Mouse (Mus musculus) urinary bladder, adult 2 months (tissue): ENCODE measurements at regions not wholly inside any gene's neighbourhood (a gene's known extent, or its start where the extent isn't known, plus 50 kb on each side); places are given as distances from the start of the nearest gene placed in this dataset.
"Not testable (repeated sequence)": the region's sequence is repeated elsewhere in the genome, so short reads cannot be mapped to it uniquely, and the experiment has no call there.

Experiments
- DNase-seq: peaks from one replicate; pipeline ENCODE4 v3.0.0; 2022; ENCODE audit warnings: low spot score

DNA sequence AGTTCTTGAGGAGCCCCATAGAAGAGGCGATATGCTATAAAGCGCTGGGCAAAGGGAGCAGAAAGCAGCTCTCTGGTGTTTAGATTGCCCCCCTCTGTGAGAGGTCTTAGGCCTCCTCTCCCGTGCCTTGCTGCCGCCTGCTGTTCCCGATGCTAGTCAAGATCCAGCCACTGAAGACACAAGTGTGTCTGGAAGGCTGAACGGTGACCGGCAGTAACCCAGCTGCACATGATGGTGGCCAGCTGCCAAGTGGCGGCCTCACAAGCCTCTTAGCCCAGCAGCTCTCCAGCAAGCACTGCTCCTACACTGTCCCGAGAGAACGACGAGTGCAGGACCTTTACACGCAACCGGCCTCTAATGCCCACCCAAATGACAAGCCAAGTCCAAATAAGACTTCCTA is 104.1 kb upstream of the Abca1 start:
- peak; percentile 57 for DNase-seq

GRCm38 (mm10) chr4:53262466-53262865 is 102.8 kb upstream of the Abca1 start:
- no peak for DNase-seq

DNA sequence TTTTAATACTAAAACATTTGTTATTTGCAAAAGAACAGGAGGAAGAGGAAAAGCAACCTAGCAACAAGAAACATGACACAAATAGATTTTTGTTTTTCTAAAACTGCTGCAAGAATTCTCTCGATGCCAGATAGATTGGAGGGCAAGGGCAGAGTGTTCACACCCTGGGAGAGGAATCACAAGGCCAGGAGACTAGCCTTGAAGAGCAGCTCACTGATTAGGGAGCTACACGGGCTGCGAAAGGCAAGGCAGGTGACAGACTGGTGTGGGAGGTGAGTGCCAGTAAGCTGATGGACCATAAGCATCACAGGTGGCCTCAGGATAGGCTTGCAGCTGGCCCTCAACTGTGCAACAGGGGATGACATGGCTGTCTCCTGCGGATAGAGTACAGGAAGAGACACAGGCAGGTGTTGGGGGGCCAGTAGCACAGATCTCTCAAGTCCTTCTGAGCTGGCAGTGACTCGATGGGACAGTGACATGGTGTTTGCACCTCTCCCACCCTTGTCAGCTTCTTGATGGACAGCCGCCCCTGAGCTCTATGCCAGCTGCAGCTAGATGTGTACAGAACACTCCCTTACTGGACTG is 102.0 kb upstream of the Abca1 start:
- DNase-seq, result no peak

DNA sequence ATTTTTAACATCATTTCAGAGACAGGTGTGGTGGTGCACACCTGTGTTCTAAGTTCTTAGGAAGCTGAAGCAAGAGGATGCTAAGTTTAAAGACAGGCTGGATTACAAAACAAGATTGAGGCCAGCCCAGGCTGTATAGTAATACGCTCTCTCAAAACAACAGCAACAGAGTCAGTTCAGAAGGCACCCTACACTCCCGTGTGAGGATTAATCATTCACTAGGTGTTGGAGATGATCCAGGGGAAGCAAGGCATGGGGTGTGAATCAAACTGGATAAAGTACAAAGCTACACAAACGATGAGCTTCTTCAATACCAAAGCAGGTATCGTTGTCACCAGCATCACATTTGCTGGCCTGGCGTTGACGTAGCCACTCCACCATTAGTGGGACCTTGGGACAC is 99.3 kb upstream of the Abca1 start:
- no peak for DNase-seq

DNA sequence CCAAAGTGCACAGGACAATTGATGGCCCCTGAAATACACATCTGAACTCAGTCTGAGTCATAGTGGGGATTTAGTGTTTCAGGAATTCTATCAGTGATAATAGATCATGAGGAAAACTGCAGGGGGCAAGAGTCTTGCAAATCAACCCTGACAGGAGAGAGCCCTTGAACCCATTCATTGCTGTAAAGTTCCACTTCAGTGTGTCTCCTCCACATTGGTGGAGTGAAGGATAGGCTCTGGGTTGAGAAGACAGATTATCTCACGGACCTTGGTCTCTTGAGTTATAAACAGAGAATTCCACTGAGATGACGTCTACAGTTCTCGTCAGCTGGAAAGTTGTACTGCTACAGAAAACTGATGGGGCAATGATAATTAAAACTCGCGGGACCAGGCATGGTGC is 97.3 kb upstream of the Abca1 start:
- no peak for DNase-seq

DNA sequence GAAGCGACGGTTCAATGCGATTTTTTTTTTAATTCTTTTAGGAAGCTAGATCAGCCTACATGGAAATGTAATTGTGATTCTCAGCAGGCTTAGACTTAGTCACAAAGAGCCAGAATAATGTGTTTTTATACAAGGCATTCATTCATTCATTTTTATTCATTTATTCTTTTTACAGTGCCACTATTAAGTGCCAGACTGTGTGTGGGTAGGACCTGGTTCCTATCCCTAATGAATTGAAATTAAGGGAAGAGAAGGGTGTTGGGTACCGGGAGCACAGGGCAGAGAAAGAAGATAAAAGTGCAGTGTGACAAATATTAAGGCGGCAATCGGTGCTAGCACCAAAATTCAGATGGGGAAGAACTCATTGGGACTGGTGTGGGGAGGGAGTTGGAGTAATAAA is 94.8 kb upstream of the Abca1 start:
- no peak for DNase-seq

DNA sequence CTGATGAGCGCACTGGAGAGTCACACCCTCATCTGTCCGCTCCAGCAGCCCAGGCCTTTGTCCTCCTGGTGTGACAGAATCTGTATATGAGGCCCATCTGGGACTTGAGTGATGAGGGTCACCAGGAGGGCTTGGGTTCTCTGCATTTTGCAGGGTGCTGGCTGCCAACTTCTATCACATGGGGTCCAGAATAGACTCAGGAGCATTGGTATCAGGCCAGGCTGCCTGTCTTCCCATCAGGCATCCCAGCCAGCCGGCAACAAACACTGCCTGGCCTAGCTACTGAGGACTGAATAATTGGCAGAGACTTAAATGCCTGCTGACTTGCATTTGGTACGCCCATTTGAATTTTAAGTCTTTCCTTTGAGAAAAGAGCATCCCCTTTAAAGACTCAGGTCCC is 94.0 kb upstream of the Abca1 start:
- DNase-seq, result no peak

DNA sequence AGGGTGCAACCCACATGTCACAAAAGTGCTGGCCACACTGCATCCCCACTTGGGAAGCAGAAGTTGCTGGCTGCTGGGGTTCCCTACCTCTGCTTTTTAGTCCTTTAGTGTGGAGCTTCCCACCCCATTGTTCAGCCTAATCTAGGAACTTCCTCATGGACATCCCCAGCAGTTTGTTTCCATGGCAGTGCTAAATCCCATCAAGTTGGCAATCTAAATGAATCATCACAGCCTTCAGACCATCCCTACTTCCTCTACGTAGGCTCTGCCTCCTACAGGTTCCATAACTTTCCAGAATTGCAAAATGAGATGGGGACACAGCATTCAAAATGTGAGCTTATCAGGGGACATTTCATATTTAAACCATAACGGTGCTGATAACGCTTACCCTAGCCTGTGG is 90.6 kb upstream of the Abca1 start:
- no peak for DNase-seq

DNA sequence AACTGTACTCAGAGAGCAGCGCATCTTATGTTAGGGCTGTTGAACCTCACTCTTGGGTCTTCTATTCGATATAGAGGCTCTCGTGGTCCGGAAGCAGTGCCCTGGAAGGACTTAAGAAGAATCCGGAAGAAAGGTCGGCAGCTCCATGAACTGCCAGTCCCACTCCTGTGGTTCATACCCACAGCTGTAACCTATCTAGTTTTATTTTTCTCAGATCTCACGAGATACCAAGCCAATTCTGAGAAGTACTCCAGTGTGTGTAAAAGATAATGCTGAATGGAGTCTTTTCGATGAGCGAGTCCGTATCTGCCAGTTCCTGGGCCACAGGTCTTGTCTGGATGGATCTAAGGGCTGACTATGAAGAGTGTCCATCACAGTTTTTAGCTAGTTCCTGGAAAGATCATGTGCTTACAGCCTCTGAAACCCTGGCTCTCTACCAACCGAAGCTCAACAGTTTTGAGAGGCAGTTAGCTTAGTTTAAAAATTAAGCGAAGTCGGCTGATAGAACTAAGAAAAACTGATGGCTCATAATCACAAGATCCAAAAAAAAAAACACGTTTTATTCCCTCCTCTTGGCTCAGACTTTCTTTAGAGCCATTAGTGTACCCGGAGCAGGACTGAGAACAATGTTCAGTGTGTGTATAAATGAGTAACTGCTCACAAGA is 86.5 kb upstream of the Abca1 start:
- DNase-seq, result no peak

- no peak for DNase-seq
These were observed 85.9 kb upstream of the Abca1 start for GRCm38 (mm10) chr4:53245553-53245952.

- not testable (repeated sequence) for DNase-seq
These were observed 83.8 kb upstream of the Abca1 start for GRCm38 (mm10) chr4:53243473-53243872.

- no peak for DNase-seq
These were observed 80.2 kb upstream of the Abca1 start for GRCm38 (mm10) chr4:53239856-53240255.

DNA sequence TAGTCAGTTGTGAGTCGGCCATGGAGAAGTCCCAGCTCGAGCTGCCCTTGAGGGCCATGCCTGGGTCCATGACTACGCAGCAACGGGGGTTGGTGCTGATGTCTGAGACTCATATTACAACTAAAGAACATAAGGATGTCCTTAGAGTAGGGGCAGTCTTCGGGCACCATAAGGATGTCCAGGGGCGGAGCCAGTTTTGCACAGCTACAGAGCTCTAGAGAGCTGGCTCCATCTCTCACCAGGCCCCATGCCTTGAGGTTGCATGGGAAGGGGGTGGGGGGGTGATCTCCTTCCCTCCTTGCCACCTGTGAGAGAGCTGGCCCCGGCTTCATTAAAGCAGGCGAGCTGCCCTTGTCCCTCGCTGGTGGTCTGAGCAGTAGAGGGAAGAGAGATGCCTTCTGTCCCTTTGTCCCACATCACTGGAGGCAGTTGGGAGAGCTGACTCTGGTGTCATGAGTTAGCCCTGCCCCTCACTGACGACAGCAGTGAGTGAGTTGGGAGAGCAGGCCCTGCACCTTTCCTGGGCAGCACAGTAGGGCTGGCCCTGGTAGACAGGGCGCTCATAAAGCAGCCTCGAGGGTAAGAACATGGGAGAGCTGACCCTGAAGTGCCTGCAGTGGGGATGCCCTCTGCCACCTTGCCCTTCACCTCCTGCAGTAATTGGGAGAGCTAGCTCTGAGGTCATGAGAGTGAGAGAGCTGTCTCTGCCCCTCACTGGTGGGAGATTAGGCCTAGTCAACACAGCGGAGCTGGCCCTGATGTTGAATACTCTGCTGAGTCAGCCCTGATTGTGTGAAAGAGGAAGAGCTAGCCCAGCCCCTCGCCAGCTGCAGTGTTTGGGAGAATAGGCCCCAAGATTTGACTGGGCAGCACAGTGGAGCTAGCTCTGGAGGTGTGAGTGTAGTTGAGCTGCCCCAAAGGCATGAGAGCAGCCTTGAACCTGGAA is 78.9 kb upstream of the Abca1 start:
- DNase-seq, result no peak

DNA sequence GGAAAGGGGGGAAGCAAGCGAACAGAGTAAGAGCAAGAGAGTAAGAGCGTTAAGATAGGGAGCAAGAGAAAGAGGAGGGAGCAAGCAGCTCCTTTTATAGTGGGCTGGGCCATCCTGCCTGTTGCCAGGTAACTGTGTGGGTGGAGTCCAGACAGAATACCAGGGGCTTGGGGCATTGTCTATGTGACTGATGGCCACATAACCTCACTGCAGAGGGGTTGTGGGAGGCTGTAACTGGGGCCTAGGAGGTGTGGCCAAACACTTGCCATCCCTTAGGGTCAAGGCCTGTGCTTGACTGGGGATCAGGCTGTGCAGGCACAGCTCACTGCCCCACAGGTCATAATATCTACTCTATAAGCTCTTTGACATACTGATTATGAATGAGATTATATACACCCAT is 76.2 kb upstream of the Abca1 start:
- DNase-seq, result no peak

GRCm38 (mm10) chr4:53232436-53232835 is 72.7 kb upstream of the Abca1 start:
- no peak for DNase-seq

- no peak for DNase-seq
These were observed 72.2 kb upstream of the Abca1 start for GRCm38 (mm10) chr4:53231867-53232266.

GRCm38 (mm10) chr4:53231046-53231445 is 71.4 kb upstream of the Abca1 start:
- no peak for DNase-seq

DNA sequence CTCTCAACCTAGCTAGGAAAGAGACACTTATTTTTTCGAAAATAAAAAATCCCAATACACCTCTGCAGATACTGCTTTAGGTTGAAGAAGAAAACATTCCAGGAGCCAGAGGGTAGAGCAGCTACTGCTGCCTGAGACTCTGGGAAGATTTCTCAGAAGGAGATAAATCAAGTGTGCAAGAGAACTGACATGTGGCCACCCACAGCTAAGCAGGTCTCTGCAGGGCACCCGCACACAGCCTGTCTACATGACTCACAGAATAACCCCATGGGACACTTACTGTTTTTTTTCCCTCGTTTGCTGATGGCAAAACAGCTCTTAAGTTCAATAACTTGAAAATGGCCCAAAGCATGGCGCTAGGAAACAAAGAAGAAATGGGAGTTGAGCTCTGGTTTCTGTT is 68.7 kb upstream of the Abca1 start:
- DNase-seq, result no peak

DNA sequence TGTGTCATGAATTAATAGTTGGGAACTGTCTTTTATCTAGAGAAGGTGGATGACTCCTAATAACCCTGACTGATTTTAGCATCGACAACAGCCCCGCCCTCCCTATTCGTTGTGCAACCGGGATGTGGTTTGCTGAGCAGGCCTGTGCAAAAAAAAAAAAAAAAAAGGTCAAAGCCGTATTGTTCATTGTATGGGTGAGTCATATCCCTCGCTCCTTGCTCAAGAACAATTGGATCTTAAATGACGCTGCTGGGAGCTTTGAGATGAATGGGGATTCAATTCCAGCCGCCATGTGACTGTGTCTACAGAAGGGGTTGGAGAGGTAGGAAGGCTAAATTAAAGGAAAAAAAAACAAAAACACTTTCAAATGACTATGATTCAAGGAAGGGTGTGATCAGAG is 68.1 kb upstream of the Abca1 start:
- DNase-seq, result no peak

- DNase-seq, result no peak
These were observed 67.4 kb upstream of the Abca1 start for GRCm38 (mm10) chr4:53227071-53227470.

DNA sequence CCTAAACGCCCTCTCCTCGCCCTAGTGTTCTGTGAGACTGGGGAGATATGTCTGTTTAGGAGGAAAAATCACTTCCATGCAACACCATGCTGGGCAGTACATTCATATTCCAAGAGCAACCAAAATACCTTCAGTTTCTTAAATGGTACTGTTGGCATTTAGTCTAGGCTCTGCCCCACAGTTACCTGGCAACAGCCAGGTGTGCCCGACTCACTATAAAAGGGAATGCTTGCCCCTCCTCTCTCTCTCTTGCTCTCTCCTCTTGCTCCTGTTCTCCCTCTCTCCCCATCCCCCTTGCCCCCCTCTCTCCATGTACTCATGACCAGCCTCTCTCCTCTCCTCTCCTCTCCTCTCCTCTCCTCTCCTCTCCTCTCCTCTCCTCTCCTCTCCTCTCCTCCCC is 66.7 kb upstream of the Abca1 start:
- DNase-seq, result no peak

DNA sequence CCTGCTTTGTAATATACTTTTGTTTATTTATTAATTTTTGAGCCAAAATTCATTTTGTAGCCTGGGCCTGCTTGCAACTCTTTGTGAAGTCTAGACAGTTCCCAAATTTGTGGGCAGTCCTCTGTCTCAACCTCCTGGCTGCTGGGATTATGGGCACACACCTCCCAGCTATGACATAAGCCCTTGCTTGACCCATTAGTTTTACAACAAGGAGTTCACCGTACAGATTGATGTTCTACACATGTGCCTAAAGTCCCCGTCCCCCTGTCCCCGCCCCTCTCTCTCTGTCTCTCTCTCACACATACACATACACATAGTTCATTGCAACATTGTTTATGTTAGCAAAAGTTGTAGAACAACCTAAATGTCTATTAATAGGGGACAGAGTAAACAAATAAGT is 63.7 kb upstream of the Abca1 start:
- DNase-seq, result no peak

GRCm38 (mm10) chr4:53220809-53221208 is 61.1 kb upstream of the Abca1 start:
- DNase-seq, result no peak
